Mouse (Mus musculus): ENCODE measurements around the gene 5730522E02Rik. TPM values are rescaled to one million over a fixed set of nuclear protein-coding genes. Genes with fewer than 3 reads are reported as not detected.
"Not testable (repeated sequence)": the region's sequence is repeated elsewhere in the genome, so short reads cannot be mapped to it uniquely, and the experiment has no call there.

The 5730522E02Rik gene
- polyA plus RNA-seq (2014; fragmentation: Nextera tagmentation; extraction: Ambion mirVana): 2.6 and 2.9 TPM in 2 replicates

DNA sequence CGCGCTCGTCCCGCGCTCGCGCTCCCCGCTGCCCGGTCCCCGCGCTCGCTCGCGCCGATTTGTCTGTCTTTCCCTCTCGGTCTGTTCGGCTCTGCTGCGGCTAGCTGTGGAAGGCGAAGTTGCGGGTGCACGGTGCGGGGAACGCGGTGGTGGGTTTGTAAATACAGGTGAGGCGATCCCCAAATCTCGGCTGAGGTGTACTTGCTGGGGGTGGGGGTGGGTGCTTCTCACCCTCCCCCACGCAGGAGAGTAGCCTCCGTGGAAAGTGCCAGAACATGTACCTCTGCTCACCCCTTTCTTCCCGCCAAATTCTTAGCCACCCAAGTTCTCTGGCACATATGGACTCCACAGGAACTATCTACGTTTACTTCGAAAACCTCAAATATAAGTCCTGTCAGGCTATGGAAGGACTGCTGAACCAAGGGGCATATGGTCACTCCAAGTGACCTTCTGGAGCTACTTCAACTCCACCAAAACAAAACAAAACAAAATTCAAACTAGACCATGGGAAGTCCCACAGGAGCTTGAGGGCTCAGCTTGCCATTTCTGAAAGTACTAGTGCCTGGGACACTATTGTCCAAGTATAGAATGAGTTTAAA, at the start of gene 5730522E02Rik:
Gene 5730522E02Rik (minus strand): TSS at position 182 of the 599 bp plus-strand sequence.
- Histone ChIP-seq H3K4me3 (ENCODE audit: low read depth, low read length) (peak within 1 kb of the TSS; percentile 82), H3K27me3 (replicated peaks; ENCODE audit: control insufficient read depth, insufficient read depth, low read length) (no peaks in the 10 kb centered on the region), H3K4me1 (ENCODE audit: control insufficient read depth, insufficient read depth, low read length) (no peaks in the 10 kb centered on the region), H3K27ac (replicated peaks; ENCODE audit: low read depth, low read length) (peak within 1 kb of the TSS; percentile 96), H3K9ac (ENCODE audit: low read depth, low read length) (peak within 1 kb of the TSS; percentile 98), H3K9me3 (ENCODE audit: control insufficient read depth, low read length) (no peaks in the 10 kb centered on the region), H3K36me3 (ENCODE audit: control insufficient read depth, insufficient read depth, low read length) (no peaks in the 10 kb centered on the region), H3K4me2 (ENCODE audit: low read depth, low read length) (peak within 1 kb of the TSS; percentile 75)
- ATAC-seq (ENCODE audit: low read depth): peak; percentile 31; the same call in 1 of the 2 replicates
- DNase-seq (ENCODE audit: low spot score): no peak
- 4% methylated on average over 10 of the region's 31 CpGs for WGBS

DNA sequence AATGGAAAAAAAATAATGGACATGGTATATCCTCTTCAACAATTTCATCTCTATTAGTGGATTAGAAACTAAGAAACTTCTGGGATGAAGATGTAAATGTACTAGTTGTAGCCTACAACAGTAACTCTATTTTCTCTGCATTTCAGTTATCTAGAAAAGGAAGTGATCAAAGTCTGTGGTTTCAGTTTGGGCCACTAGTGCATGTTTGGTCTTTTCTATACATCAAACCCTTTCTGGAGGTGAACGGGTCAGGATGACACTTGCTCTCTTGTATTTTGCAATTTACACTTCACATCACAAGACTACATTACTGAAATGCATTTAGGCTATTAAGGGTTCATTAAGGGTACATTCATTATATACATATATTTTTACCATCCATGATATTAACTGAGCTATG, 26.0 kb upstream of the 5730522E02Rik start:
- 91% methylated on average over 1 of the region's 1 CpGs for WGBS
- ATAC-seq (ENCODE audit: low read depth): no peak
- Histone ChIP-seq H3K4me1 (ENCODE audit: control insufficient read depth, insufficient read depth, low read length) (no peaks in the 10 kb centered on the region), H3K4me3 (ENCODE audit: low read depth, low read length) (no peak overlapping the region), H3K4me2 (ENCODE audit: low read depth, low read length) (no peak overlapping the region), H3K27me3 (replicated peaks; ENCODE audit: control insufficient read depth, insufficient read depth, low read length) (no peaks in the 10 kb centered on the region), H3K9ac (ENCODE audit: low read depth, low read length) (no peak overlapping the region), H3K36me3 (ENCODE audit: control insufficient read depth, insufficient read depth, low read length) (no peaks in the 10 kb centered on the region), H3K9me3 (ENCODE audit: control insufficient read depth, low read length) (no peaks in the 10 kb centered on the region), H3K27ac (replicated peaks; ENCODE audit: low read depth, low read length) (no peak overlapping the region)
- DNase-seq (ENCODE audit: low spot score): no peak

DNA sequence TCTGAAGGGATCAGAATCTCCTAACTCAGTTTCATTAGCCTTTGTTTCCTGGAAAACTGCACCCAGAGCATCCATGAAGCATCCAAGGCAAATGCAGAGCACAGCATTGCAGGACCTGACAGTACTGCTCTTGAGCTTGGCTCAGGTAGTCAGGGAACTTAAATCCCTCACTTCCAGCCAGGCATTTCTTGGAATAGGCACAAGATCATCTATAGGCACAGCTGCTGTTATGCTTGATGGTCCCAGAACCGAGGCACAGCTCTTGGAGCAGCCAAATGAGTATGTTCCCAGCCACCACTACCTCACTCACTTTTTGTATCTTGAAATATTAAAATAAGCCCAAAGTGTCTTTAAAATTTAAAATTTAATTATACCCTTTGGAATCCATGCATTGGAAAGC, 19.3 kb upstream of the 5730522E02Rik start:
- ATAC-seq (ENCODE audit: low read depth): no peak
- Histone ChIP-seq H3K9ac (ENCODE audit: low read depth, low read length) (no peak overlapping the region), H3K4me3 (ENCODE audit: low read depth, low read length) (no peak overlapping the region), H3K27ac (replicated peaks; ENCODE audit: low read depth, low read length) (no peak overlapping the region), H3K36me3 (ENCODE audit: control insufficient read depth, insufficient read depth, low read length) (no peaks in the 10 kb centered on the region), H3K9me3 (ENCODE audit: control insufficient read depth, low read length) (no peaks in the 10 kb centered on the region), H3K4me1 (ENCODE audit: control insufficient read depth, insufficient read depth, low read length) (no peaks in the 10 kb centered on the region), H3K27me3 (replicated peaks; ENCODE audit: control insufficient read depth, insufficient read depth, low read length) (no peaks in the 10 kb centered on the region), H3K4me2 (ENCODE audit: low read depth, low read length) (no peak overlapping the region)
- 74% methylated on average over 1 of the region's 1 CpGs for WGBS
- no peak for DNase-seq (ENCODE audit: low spot score)

DNA sequence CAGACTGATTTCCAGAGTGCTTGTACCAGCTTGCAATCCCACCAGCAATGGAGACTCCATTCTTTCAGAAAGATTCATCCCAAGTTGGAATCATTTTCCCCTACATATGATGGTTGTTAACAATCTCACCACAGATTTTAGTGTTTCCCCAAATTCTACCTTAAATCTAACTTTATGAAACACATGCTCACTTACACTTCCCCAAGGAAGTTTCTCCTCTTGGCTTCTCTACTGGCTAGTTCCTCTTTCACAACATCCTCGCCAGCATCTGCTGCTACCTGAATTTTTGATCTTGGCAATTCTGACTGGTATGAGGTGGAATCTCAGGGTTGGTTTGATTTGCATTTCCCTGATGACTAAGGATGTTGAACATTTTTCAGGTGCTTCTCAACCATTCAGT, 3.1 kb upstream of the 5730522E02Rik start:
- whole genome bisulfite sequencing: 95% methylated on average over 1 of the region's 1 CpGs
- H3K9ac ChIP-seq (ENCODE audit: low read depth, low read length); H3K36me3 ChIP-seq (ENCODE audit: control insufficient read depth, insufficient read depth, low read length); H3K4me2 ChIP-seq (ENCODE audit: low read depth, low read length); ATAC-seq (ENCODE audit: low read depth); H3K4me3 ChIP-seq (ENCODE audit: low read depth, low read length); H3K27ac ChIP-seq (replicated peaks; ENCODE audit: low read depth, low read length); H3K4me1 ChIP-seq (ENCODE audit: control insufficient read depth, insufficient read depth, low read length); DNase-seq (ENCODE audit: low spot score); H3K27me3 ChIP-seq (replicated peaks; ENCODE audit: control insufficient read depth, insufficient read depth, low read length); H3K9me3 ChIP-seq (ENCODE audit: control insufficient read depth, low read length): not testable (repeated sequence)

DNA sequence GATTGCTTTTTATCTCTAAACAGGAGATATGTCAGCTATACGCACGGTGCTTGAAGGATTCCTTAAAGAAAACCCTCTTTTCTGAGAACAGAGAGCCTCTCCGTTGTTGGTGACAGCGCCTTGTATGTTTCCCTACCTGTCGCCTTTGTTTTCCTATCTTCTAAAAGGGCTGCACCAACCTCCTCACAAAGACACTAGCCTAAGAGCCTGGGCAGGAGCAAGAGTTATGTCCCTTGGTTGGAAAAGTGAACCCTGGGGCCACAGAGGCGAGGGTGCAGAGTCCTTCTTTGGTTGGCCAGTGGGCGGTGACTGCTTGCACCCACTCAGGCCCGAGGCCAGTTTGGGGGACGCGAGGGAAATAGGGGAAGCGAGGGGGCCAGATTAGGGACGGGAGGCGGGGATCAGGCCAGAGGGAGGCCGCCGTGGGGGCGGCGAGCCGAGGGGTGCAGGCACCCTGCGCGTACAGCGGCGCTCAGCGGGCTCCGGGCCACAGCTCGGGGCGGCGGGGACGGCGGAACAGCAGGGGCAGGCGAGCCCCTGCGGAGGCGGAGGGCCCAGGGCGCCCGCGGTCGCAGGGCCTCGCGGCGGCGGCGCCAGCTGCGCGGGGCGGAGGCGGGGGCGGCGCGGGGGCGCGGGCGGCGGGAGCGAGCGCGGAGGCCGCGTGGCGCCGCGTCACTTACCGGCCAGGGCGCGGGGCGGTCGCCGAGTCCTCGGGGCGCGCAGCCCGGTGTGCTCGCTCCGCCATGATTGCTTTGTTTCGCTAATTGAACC, 567 bp downstream of the 5730522E02Rik start:
- peak; percentile 77 for DNase-seq (ENCODE audit: low spot score)
- H3K9me3 ChIP-seq (ENCODE audit: control insufficient read depth, low read length): no peaks in the 10 kb centered on the region
- H3K4me1 ChIP-seq (ENCODE audit: control insufficient read depth, insufficient read depth, low read length): no peaks in the 10 kb centered on the region
- no peaks in the 10 kb centered on the region for H3K36me3 ChIP-seq (ENCODE audit: control insufficient read depth, insufficient read depth, low read length)
- ATAC-seq (ENCODE audit: low read depth): peak; percentile 95
- H3K4me2 ChIP-seq (ENCODE audit: low read depth, low read length): peak overlapping the region; percentile 75
- H3K27ac ChIP-seq (replicated peaks; ENCODE audit: low read depth, low read length): peak overlapping the region; percentile 96
- H3K9ac ChIP-seq (ENCODE audit: low read depth, low read length): peak overlapping the region; percentile 98
- WGBS: 3% methylated on average over 11 of the region's 73 CpGs
- H3K27me3 ChIP-seq (replicated peaks; ENCODE audit: control insufficient read depth, insufficient read depth, low read length): no peaks in the 10 kb centered on the region
- peak overlapping the region; percentile 82 for H3K4me3 ChIP-seq (ENCODE audit: low read depth, low read length)

DNA sequence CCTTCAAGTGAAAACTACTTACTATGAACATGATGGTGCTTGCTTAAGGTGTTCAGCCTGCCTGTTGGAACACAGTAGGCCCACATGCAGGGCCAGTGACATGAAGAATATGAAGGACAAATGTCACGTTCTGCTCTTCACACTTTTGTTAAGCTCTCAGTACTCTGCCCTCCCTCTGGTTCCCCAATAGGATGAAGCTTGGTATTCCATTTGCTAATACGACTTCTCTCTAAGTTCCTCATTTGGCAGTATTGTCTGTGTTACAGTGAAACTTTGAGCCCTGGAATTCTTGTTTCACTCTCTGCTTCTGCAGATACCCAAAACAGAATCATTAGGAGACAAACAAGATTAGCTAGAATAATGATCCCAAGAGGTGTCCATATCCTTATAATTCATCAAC, 7.1 kb downstream of the 5730522E02Rik start:
- WGBS: 84% methylated on average over 2 of the region's 2 CpGs
- H3K4me2 ChIP-seq (ENCODE audit: low read depth, low read length): no peak overlapping the region
- no peaks in the 10 kb centered on the region for H3K9me3 ChIP-seq (ENCODE audit: control insufficient read depth, low read length)
- ATAC-seq (ENCODE audit: low read depth): no peak
- no peaks in the 10 kb centered on the region for H3K4me1 ChIP-seq (ENCODE audit: control insufficient read depth, insufficient read depth, low read length)
- no peak overlapping the region for H3K9ac ChIP-seq (ENCODE audit: low read depth, low read length)
- no peak overlapping the region for H3K27ac ChIP-seq (replicated peaks; ENCODE audit: low read depth, low read length)
- no peaks in the 10 kb centered on the region for H3K27me3 ChIP-seq (replicated peaks; ENCODE audit: control insufficient read depth, insufficient read depth, low read length)
- DNase-seq (ENCODE audit: low spot score): no peak
- H3K36me3 ChIP-seq (ENCODE audit: control insufficient read depth, insufficient read depth, low read length): no peaks in the 10 kb centered on the region
- H3K4me3 ChIP-seq (ENCODE audit: low read depth, low read length): no peak overlapping the region

DNA sequence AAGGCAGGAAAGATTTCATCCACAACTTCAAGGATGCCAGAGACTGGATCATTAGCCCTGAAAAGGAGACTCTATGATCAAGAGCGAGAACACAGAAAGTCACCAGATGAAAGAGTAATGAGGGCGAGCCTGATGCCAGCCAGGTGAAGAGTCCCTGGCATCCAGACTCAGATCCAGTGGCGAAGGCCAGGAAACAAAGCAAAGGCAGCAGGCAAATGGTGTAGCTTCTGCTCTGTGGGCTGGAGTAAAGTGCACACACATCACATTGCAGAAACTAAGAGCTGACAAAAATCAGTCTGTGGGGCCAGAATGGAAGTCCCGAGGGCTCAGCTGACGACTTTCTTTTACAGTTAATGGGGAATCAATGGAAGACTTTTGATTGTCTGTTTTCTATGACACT, 7.7 kb downstream of the 5730522E02Rik start:
- ATAC-seq (ENCODE audit: low read depth): no peak
- no peak for DNase-seq (ENCODE audit: low spot score)
- H3K36me3 ChIP-seq (ENCODE audit: control insufficient read depth, insufficient read depth, low read length): no peaks in the 10 kb centered on the region
- H3K4me1 ChIP-seq (ENCODE audit: control insufficient read depth, insufficient read depth, low read length): no peaks in the 10 kb centered on the region
- no peaks in the 10 kb centered on the region for H3K27me3 ChIP-seq (replicated peaks; ENCODE audit: control insufficient read depth, insufficient read depth, low read length)
- 80% methylated on average over 5 of the region's 5 CpGs for WGBS
- H3K9ac ChIP-seq (ENCODE audit: low read depth, low read length): no peak overlapping the region
- no peak overlapping the region for H3K27ac ChIP-seq (replicated peaks; ENCODE audit: low read depth, low read length)
- no peak overlapping the region for H3K4me2 ChIP-seq (ENCODE audit: low read depth, low read length)
- H3K4me3 ChIP-seq (ENCODE audit: low read depth, low read length): no peak overlapping the region
- H3K9me3 ChIP-seq (ENCODE audit: control insufficient read depth, low read length): no peaks in the 10 kb centered on the region

DNA sequence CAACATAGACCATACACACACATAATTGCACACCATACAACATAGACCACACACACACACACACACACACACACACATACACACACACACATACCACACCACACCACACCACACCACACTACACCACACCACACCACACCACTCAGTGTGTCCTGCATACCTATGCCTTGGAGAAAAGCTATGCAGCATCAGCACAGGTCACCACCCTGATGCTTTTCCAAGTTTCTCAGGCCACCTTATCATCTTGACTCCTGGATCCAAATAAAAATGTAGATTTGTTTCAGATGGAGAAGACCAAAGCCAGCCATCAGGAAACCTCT, 8.8 kb downstream of the 5730522E02Rik start:
- H3K9ac ChIP-seq (ENCODE audit: low read depth, low read length): no peak overlapping the region
- H3K4me1 ChIP-seq (ENCODE audit: control insufficient read depth, insufficient read depth, low read length): no peaks in the 10 kb centered on the region
- no peak overlapping the region for H3K4me2 ChIP-seq (ENCODE audit: low read depth, low read length)
- no peaks in the 10 kb centered on the region for H3K36me3 ChIP-seq (ENCODE audit: control insufficient read depth, insufficient read depth, low read length)
- ATAC-seq (ENCODE audit: low read depth): no peak
- H3K27me3 ChIP-seq (replicated peaks; ENCODE audit: control insufficient read depth, insufficient read depth, low read length): no peaks in the 10 kb centered on the region
- no peak overlapping the region for H3K4me3 ChIP-seq (ENCODE audit: low read depth, low read length)
- no peak for DNase-seq (ENCODE audit: low spot score)
- H3K9me3 ChIP-seq (ENCODE audit: control insufficient read depth, low read length): no peaks in the 10 kb centered on the region
- H3K27ac ChIP-seq (replicated peaks; ENCODE audit: low read depth, low read length): no peak overlapping the region

All from embryonic facial prominence, embryonic 14.5 days (tissue).